Mouse (Mus musculus): ENCODE measurements around the gene Anapc7.
"Not testable (repeated sequence)": the region's sequence is repeated elsewhere in the genome, so short reads cannot be mapped to it uniquely, and the experiment has no call there.

Gene Anapc7

DNA sequence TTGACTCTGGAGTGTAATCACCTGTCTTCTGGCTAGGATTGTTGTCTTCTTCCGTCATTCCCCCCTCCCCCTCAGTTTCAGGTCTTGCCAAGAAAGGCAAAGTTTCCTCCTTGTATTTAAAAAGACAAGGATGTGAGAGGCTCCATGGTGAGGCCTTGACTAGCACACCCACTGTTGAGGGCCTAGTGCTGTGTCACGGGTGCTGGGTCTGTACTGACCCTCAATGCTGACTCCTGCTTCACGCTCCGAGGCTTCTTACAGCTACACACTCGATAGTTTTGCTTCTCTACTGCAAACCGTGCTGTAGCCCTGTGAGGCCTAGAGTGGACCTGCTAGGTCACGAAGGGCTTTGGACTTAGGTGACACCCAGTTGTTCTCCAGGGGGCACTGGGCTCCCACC, 30.7 kb downstream of the Anapc7 start:
- DNase-seq: no peak

DNA sequence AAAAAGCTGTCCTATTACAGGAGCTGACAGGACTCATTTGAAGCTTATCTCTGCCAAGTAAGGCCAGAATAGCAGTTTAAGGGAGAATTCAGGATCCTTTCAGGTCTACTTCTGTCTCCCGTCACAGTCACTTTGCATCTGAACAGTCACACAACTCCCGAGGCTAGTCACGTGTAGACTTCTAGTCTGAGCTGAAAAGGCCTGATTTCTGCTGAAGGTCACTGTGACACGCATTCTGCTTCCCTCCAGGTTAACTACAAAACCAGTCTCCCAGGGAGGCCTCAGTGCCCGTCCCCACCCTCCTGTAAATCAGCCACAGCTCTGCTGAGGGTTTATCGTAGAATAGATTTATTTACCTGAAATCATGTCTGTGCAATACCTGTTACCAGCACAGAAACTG, 31.7 kb downstream of the Anapc7 start:
- DNase-seq: no peak

DNA sequence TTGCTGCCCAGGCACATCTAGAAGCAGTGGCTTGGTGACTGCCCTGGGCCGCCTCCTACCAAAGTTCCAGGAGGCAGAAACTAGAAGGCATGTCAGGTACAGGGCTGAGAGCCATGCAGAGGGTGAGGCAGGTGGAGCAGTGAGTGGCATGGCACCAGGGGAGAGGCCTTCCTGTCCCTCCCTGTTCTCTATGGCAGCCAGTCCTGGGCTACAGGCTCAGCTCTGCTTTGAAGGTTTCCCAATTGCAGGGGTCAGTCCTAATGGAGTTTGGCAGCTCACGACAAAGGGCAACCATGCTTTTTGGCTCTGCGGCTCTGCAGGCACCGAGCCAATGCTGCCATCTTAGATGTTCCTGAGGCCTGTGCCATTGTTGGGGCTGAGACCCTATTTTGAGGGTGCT, 32.9 kb downstream of the Anapc7 start:
- no peak for DNase-seq

DNA sequence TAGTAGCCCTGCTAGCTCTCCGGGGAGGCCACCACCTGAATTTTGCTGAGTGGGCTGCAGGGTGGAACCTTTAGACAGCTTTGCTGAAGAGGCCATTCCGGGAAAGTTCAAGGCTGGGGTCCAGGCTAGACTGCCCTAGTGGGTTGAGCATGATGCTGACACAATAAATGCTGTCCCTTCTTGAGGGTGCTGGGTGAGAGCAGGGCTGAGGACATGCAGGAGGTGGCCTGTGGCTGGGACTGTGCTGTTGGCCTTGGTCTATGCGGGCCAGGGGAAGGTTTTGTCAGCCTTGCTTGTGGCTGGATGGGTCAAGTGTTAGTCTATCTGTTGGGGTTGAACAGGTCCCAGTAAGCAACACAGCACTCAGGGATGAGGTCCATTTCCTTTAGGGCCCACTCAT, 33.4 kb downstream of the Anapc7 start:
- DNase-seq: no peak

DNA sequence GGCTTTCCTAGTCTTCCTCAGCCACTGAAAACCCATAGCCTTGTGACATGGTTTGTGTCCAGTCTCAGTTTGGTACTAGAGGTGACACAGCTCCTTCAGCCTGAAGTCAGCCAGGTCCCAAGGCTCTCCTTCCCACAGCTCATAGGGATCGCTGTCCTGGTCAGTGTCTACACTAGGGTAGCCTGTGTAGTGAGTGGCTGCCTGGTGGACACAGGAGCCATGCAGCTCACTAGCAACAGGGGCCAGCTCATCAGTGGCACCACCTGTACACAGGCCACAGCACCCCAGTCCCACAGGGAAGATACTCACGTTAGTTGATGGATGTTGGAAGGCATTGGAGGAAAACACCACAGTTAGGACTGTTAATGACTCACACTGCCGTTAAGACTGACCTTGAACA, 34.1 kb downstream of the Anapc7 start:
- DNase-seq: no peak

DNA sequence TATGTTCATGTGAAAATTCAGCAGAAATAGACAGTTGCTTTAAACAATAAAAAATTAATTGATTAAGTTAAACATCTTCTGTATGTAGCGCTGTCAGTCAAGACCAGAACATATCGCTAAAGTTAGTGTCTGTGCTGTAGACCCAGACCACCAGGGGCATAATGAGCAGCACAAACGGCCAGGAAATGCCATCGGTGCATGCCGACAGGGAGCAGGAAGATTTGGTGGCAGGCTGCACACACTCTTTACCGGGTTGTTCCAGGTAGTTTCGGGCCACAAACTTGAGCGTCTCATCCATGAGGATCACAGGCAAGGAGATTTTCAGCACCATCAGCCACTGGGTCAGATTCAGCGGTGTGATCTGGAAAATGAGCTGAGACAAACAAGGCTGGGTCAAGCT, 35.6 kb downstream of the Anapc7 start:
- not testable (repeated sequence) for DNase-seq

DNA sequence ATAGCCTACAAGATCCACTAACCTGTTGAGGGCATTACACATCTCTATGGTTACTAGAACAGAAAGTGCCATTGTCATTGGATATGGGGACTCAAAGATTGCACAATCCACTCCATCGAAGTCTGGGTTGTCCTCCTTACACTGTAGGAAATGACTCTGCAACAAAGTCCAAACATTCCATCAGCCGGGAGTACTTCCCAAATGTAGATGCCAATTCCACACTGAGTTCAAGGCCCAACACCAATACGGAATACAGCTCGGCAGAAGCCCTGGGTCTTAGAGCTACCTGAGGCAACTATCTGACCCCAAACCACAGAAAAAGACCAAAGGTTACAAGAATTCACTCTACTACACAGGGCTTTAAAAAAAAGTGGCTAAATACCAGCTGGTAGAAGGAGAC, 36.6 kb downstream of the Anapc7 start:
- no peak for DNase-seq

DNA sequence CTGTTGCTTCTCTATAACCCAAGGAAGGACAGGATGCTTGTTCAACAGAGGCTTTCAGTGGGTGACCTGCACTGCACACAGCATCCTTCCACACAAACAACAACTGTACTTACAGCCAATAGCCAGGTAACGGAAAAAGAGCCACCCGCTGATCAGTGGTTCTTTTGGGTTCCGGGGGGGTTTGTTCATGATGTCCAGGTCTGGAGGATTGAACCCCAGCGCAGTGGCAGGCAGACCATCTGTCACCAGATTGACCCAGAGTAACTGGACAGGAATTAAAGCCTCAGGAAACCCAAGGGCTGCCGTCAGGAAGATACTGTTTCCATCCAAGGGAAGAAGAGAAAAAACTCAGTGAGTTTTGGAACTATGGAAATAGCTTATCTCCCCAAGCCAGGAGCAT, 37.8 kb downstream of the Anapc7 start:
- DNase-seq: no peak

DNA sequence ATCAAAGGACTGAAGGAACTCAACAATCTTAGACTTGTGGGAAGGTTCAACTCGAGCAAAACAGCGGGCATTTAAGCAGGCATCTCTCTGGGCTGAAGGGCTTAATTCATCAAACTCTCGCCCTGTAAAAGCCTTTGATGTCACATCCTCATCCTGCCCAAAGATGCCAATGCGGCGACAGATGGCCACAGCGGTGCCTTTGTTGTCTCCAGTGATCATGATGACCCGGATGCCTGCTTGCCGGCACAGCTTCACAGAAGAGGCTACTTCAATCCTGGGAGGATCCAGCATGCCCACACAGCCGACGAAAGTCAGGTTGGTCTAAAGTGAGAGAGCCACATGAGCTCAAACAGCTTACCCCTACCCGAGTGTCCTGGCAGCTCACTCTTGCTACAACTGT, 39.2 kb downstream of the Anapc7 start:
- DNase-seq: no peak

DNA sequence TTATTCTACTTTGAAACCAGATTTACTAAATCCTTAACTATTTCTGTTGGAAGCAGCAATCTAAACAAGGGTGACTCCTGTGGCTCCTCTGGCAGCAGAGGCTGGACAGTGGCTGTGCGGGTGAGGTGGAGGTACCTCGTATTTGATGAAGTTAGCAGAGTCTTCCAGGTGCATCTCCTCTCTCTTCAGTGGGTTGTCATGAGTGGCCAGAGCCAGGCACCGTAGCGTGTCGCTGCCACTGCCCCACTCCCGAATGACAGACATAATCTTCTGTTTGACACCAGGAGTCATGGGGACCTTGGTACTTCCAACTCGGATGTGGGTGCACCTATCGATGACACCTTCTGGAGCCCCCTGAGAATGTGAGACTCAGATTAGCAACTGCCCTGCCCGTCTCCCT, 39.9 kb downstream of the Anapc7 start:
- DNase-seq: no peak

DNA sequence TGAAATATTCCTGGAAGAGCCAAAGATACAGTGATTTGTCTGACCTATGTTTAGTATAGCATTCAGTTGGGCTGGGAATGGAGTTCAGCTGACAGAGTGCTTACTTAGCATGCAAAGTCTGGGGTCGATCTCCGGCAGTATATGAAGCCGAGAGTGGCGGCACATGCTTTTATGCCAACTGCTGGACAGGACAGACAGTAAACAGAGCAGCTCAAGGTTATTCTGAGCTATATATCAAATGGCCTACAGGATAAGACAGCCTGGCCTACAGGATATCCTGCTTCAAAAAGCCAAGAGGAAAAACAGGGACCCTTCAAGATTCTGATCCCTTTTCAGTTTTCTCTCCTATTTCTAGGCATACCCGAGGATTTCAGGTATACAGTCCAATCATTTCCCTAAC, 50.2 kb downstream of the Anapc7 start:
- DNase-seq: no peak

DNA sequence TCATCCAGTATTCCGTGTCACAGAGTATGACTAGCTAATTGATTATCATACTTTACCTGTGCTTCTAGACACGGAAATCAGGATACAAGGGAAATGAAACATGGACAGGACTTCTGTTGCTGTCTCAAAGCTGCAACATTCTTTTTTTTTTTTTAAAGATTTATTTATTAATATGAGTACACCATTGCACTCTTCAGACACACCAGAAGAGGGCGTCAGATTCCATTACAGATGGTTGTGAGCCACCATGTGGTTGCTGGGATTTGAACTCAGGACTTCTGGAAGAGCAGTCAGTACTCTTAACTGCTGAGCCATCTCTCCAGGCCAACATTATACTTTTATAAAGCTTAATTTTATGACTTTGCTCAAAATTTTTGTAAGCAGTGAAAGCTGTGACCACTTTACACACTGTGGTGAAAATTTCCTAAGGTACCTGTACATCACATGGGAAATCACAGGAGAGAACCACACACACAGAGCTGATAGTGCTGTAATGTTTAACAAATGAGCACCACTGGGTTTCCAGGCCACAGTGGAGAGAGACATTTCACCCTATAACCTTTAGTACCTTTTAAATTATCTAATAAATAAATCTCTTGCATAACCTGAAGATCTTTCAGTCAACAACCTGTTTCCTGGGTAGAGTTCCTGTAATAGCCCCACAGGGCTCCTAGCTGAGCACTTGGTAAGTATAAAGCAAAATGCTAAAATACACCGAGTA, 53.3 kb downstream of the Anapc7 start:
- DNase-seq: no peak

DNA sequence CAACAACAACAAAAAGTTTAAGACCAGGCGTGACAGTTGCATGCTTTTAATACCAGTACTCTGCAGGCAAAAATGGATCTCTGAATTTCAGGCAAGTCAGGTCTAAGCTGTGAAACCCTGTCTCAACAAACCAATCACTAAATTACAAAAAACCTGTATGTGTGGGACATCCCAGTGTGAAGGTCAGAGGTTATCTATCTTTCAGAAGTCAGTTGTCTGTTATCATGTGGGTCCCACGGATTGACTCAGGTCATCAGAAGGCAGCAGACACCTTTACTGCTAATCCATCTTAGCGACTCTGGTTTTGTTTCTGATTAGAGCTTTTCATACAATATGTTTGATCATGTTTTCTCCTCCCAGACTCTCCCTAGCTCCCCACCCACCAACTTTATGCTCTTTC, 54.6 kb downstream of the Anapc7 start:
- DNase-seq: no peak

DNA sequence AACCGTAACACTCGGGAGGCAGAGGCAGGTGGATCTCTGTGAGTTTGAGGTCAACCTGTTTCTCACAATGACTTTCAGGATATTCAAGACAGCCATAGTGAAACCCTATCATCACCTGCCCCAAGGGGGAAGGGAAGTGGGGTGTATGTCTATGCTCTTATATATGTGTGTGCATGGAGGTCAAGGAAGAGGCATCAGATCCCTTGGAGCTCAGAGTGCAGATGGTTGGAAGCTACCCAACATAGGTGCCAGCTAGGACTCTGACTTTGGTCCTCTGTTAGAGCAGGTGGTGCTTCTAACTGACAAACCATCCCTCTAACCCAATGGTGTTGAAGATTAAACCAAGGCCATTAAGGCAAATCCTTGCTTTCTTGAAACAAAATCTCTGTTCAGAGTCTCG, 56.0 kb downstream of the Anapc7 start:
- no peak for DNase-seq

DNA sequence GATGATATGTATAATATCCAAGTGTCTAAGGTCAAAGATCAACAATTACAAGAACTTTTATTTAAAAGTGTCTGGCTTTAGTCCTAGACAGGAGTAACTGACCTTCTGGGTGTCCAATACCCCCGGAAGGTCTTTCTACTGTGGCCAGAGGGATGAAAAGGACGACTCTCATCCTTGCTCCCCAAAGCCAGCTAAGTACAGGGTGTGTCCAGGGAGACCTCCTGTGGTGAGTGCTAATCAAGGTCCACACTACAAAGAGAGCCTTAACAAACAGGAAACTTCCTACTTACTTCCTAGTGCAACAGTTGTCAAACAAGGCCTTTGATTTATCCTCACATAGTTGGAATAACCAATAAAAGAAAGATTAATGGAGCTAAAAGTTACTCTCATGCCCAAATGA, 57.6 kb downstream of the Anapc7 start:
- no peak for DNase-seq

DNA sequence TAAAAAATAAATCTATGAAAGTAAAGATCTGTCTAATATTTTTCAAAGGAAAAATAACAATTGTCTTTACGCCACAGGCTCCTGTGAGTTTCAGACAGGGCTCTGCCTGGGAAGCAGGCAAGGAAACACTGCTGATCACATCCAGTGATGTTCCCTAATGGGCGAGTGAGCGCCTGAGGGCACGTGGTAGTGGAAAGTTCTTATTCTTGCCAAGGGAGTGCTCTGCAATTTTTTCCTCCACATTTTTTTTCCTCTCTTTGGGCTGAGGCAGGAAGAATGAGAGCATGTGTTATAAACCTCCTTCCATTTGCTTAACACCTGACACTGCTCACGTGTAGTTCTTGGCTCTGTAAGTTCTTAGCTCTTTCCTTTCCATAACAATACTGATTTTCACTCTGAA, 60.4 kb downstream of the Anapc7 start:
- no peak for DNase-seq

DNA sequence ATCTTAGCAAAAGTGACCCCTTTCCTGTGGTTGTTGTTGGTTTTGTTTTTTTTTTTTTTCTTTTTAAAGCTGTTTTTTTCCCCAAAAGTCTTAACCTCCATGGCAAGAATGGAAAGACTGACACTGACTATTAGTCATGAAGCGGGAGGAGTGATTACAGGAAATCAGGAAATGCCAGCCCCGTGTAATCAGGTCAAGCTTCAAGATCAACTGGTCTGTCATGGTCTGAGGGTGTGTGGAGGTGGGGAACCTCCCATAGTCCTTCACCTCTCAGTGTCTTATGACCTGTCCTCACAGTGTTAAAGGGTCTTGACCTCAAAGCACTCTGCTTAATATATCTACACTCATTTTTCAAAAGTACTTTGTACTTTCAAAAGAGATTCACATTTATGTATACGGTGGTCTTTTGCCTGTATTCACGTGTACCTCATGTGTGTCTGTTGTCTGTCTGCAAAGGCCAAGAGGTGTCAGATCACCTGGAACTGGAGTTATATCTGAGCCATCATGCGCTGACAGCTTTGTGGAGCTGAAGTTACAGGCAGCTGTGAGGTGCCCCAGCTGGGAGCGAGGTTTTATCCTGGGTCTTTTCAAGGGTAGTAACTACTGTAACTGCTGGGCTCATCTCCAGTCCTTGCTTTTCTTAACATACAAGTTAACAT, 61.4 kb downstream of the Anapc7 start:
- no peak for DNase-seq

DNA sequence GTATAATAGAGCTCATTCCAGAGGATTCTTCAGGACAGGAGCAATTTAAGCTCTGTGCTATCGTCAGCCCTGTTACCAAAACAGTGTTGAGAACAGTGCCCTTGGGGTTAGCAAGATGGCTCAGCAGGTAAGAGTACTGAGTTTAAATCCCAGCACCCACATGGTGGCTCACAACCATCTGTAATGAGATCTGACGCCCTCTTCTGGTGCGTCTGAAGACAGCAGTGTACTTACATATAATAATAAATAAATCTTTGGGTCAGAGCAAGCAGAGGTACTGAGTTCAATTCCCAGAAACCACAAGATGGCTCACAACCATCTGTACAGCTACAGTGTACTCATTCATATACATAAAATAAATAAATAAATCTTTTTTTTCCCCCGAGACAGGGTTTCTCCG, 64.8 kb downstream of the Anapc7 start:
- DNase-seq: not testable (repeated sequence)

DNA sequence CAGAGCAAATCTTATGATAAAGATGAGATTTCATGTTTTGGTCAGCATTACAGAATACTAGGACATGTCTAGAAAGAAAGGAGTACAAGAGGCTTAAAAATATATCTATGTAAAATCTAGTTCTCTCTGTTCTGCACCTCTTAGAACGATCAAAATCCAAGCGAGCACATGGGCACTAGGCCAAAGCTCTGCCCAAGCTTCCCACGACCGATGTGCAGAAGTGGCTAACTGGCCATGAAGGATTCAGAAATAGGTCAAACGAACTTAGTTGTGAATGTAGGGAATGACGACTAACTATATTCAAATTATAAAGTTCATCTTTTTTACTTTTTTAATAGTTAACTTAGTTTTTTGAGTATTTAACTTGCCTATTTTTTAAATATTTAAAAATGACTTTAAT, 66.3 kb downstream of the Anapc7 start:
- no peak for DNase-seq

DNA sequence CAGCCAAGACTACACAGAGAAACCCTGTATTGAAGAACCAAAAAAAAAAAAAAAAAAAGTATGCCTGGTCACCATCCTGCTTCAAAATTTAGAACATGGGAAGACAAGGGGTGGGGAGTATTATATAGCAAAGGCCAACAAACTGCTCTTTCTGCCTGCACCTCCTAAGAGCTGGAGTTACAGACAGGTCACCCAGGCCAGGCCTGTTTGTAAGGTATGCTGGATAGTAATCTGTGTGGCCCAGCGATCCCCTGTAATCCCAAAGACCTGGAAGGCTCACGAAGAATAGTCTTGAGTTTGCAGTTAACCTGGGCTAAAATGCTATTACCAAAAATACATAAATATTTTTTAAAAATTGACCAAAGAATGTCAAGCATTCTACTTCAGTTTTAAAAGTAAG, 68.7 kb downstream of the Anapc7 start:
- no peak for DNase-seq

DNA sequence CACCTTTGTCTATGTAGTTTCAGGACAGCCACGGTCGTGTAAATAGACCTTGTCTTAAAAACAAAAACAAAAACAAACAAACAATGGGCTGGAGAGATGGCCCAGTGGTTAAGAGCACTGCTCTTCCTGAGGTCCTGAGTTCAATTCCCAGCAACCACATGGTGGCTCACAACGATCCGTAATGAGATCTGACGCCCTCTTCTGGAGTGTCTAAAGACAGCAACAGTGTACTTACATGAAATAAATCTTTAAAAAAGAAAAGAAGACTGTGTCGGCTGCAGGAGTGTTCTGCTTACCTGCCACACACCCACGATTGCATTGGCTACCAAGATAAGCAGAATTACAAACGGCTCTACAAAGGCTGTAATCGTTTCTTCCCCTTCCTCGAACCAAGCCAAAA, 69.9 kb downstream of the Anapc7 start:
- no peak for DNase-seq

DNA sequence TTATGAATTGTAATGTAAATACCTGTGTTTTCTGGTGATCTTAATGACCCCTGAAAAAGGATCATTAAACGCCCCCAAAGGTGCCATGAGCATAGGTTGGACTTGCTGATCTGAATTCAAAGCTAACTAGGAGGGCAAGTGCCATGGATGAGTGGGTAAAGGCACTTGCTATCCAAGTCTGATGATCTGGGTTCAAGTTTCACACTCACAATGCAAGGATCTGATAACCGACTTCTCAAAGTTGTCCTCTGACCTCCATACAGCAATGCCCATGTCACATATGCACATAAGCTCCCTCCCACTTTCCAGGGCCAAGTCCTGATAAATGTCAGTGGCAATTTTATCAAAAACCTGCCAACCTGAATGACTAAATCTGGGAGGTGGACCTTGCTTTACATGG, 71.5 kb downstream of the Anapc7 start:
- no peak for DNase-seq

DNA sequence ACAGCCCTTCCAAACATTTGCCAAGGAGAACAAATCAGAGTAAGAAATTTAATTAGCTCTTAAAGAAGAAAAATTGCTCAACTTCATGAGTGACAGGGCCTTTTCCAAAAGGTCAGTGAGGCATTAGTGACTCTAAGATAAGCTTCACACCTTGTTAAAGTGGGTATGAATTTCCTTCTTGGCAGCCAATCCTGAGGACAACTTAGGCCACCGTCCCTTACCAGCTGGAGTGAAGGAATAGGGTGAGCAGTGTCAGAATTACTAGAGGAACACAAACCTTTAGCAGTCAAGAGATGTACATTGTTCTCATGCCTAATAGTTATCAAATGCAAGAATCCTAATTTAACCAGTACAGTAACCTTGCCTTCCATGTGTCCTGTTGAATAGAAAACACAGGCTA, 73.0 kb downstream of the Anapc7 start:
- no peak for DNase-seq
